Mouse (Mus musculus) liver, embryonic 14.5 days (tissue): ENCODE data around the gene Ephx1.

Source experiments
- CTCF ChIP-seq: IDR thresholded peaks from 2 replicates; pipeline ENCODE4 v1.5.1; 2016; ENCODE audit warnings: antibody characterized with exemption, low read depth, control low read depth
- EP300 ChIP-seq: IDR thresholded peaks from 2 replicates; pipeline ENCODE4 v1.6.1; 2016; ENCODE audit warnings: antibody characterized with exemption, low read depth

DNA sequence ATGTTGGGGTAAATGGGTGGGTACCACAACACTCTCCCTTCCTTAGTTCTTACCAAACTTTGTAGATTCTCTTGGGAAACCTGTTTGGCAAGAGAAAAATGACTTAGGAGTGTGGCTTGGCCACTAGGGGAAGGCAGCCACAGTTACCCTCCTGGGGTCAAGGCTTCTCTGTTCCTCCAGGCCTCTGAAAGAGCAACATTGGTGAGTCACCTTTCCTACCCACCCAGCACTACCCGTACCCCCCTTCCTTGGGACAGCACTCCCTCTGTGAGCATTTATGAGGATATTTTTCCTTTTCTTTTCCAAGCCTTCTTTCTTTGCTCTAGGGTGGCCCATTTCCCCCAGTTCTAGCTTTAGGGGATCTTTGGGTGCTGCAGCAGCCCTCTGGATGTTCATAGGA, 76.8 kb downstream of the Ephx1 start:
- TF ChIP-seq CTCF (0 out of 2 replicates have a peak, but pooled peaks have one; percentile 29), EP300 (no peak)
